Mouse (Mus musculus): ENCODE measurements at regions not wholly inside any gene's neighbourhood (a gene's known extent, or its start where the extent isn't known, plus 50 kb on each side); places are given as distances from the start of the nearest gene placed in this dataset.
A peak's percentile ranks its signal among the peaks of the same experiment; 100 is the strongest.

DNA sequence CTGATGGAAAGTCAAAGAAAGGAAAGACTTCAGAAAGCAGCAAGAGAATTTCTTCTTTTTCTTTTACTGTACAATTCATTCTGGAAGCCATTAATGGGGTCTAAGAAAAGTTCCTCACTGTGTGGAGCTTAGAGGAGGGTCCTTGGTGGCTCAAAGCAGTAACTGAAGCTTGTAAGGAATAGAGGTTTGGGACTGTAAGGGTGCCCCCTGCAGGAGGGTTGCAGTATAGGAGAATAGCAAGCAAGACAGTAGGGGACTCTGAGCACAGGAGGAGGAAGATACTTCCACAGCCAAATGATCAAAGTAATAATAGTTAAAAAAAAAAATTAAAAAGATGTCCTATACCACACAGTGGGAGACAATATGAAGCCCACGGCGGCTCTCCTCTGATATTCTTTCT, 382.8 kb upstream of the Gm6657 start:
- TF ChIP-seq CTCF (IDR thresholded peaks at IDR 0.05; ENCODE audit: extremely low read depth, insufficient read depth, low read length) (peak; percentile 51), POLR2A (IDR thresholded peaks at IDR 0.05; ENCODE audit: extremely low read depth, insufficient read depth, low read length) (no peak)
- Histone ChIP-seq H3K4me3 (ENCODE audit: insufficient read depth, low read length) (no peak overlapping the region), H3K27ac (ENCODE audit: insufficient read depth, low read length) (no peak overlapping the region), H3K4me1 (ENCODE audit: control insufficient read depth, insufficient read depth, low read length) (no peaks in the 10 kb centered on the region)

DNA sequence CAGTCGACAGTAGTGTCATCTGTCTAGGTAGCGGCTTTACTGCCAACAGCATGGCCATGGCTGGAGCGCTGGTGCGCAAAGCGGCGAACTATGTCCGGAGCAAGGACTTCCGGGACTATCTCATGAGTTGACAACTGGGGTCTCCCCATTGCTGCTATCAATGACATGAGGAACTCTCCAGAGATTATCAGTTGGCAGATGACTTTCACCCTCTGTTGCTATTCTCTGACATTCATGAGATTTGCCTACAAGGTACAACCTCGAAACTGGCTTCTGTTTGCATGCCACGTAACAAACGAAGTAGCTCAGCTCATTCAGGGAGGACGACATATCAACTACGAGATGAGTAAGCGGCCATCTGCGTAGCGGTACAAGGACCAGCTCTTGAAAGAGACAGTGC, 374.6 kb upstream of the Gm6657 start:
- no peak for TF ChIP-seq CTCF (IDR thresholded peaks at IDR 0.05; ENCODE audit: extremely low read depth, insufficient read depth, low read length)
- TF ChIP-seq POLR2A (IDR thresholded peaks at IDR 0.05; ENCODE audit: extremely low read depth, insufficient read depth, low read length) = no peak
- Histone ChIP-seq H3K27ac (ENCODE audit: insufficient read depth, low read length) (no peak overlapping the region), H3K4me1 (ENCODE audit: control insufficient read depth, insufficient read depth, low read length) (no peaks in the 10 kb centered on the region), H3K4me3 (ENCODE audit: insufficient read depth, low read length) (no peak overlapping the region)

DNA sequence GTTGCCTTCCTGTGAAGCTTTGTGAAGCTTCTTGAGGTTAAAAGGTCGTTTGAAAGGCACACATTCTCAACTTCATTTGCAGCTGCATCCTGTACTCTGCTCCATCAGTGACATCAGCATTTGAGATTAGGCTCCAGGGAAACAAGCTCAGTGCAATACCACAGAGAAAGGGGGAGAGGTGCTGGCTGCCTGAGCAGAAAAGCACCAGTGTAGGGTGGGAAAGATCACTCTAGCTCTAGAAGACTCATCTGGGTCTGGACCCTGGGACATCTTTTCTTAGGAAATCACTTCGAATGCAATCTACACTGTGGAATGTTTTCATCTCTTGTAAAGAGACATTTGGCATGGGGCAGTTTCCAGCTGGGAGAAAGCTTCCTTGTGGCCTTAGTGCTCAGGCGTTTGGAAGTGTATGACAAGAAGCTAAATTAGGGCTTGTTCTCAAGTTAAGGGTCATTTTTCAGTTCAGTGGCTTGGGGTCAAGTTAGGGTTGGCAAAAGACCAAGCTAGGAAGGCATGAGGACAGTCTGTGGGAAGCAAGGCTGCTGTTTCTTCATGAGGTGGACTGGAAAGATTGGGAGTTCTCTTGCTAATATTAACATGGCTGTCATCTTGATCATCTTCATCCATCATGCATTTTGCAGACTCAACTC, 370.5 kb upstream of the Gm6657 start:
- H3K4me3 ChIP-seq (ENCODE audit: insufficient read depth, low read length) = no peak overlapping the region
- TF ChIP-seq CTCF (IDR thresholded peaks at IDR 0.05; ENCODE audit: extremely low read depth, insufficient read depth, low read length) (no peak), POLR2A (IDR thresholded peaks at IDR 0.05; ENCODE audit: extremely low read depth, insufficient read depth, low read length) (no peak)
- H3K27ac ChIP-seq (ENCODE audit: insufficient read depth, low read length) = no peak overlapping the region
- H3K4me1 ChIP-seq (ENCODE audit: control insufficient read depth, insufficient read depth, low read length) = no peaks in the 10 kb centered on the region

DNA sequence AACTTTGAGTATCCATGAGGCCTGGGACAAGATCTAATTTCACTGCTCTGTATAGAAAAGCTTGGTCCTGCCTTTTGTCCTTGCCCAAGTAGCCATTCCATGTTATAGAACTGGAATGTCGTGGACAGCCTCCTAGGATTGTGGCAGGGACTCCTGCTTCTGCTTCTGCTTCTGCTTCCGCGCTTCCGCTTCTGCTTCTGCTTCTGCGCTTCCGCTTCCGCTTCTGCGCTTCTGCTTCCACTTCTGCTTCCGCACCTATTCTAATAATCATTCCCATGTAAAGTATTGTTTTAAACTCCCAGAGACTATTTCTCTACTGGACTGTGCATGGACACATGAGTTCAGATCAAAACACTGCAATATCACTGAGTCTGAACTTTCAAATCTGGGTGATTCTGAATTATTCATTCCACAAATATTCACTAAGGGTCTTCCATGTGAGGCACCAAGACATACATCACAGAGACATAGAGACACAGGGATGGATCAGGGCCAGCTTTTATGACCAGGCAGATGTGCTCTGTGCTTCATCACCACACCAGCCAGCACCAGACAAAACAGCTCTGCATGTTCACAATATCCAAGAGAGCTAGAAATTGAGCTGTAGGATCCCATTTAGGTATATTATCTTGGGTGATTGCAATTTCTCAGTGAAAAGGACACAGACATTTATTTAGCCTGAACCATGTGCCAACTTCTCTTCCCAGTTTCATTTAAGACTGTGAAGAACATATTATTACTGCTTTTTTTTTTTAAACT, 360.5 kb upstream of the Gm6657 start:
- Histone ChIP-seq H3K4me1 (ENCODE audit: control insufficient read depth, insufficient read depth, low read length) (no peaks in the 10 kb centered on the region; the same call in 1 of the 2 replicates), H3K4me3 (ENCODE audit: insufficient read depth, low read length) (no peak overlapping the region), H3K27ac (ENCODE audit: insufficient read depth, low read length) (no peak overlapping the region)
- TF ChIP-seq POLR2A (IDR thresholded peaks at IDR 0.05; ENCODE audit: extremely low read depth, insufficient read depth, low read length) = no peak
- no peak for TF ChIP-seq CTCF (IDR thresholded peaks at IDR 0.05; ENCODE audit: extremely low read depth, insufficient read depth, low read length)

DNA sequence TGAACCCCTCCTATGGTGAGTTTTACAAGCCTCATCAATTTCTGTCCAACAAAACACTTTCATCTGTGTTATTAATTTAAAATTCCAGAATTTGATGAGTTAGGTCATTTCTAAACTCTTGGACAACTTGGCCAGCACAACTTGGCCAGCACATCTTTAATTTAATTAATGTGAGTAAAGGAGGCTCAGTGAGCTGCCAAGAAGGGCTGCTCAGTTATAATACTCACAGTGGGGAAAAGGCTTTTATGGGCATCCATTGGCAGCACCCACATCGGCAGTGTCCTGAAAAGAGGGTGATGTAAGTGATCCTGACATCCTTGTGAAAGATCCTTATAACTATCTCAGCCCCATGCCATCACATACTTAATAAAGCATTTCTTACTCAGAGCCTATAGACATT, 359.2 kb upstream of the Gm6657 start:
- no peak overlapping the region for H3K27ac ChIP-seq (ENCODE audit: insufficient read depth, low read length)
- TF ChIP-seq POLR2A (IDR thresholded peaks at IDR 0.05; ENCODE audit: extremely low read depth, insufficient read depth, low read length) (no peak), CTCF (IDR thresholded peaks at IDR 0.05; ENCODE audit: extremely low read depth, insufficient read depth, low read length) (no peak)
- no peaks in the 10 kb centered on the region; the same call in 1 of the 2 replicates for H3K4me1 ChIP-seq (ENCODE audit: control insufficient read depth, insufficient read depth, low read length)
- H3K4me3 ChIP-seq (ENCODE audit: insufficient read depth, low read length) = no peak overlapping the region

DNA sequence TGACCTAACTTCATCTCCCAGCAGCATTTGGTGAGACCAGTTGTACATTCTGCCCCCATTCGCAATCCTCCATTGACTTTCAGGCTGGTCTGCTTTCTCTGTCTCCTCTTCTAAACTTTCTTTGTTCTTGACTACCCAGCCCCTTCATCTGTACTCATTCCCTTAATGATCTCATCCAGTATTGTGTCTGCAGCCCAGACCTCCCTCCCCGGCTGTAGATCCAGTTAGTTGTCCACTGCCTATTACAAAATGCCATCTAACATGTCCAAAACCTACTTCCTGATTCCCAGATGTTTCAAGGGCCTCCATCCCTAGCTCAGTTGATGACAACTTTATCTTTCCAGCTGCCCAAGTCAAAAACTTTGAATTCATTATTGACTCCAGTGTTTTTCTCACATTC, 357.8 kb upstream of the Gm6657 start:
- Histone ChIP-seq H3K4me3 (ENCODE audit: insufficient read depth, low read length) (no peak overlapping the region), H3K27ac (ENCODE audit: insufficient read depth, low read length) (no peak overlapping the region), H3K4me1 (ENCODE audit: control insufficient read depth, insufficient read depth, low read length) (no peaks in the 10 kb centered on the region; the same call in 1 of the 2 replicates)
- TF ChIP-seq CTCF (IDR thresholded peaks at IDR 0.05; ENCODE audit: extremely low read depth, insufficient read depth, low read length) = no peak
- no peak for TF ChIP-seq POLR2A (IDR thresholded peaks at IDR 0.05; ENCODE audit: extremely low read depth, insufficient read depth, low read length)

DNA sequence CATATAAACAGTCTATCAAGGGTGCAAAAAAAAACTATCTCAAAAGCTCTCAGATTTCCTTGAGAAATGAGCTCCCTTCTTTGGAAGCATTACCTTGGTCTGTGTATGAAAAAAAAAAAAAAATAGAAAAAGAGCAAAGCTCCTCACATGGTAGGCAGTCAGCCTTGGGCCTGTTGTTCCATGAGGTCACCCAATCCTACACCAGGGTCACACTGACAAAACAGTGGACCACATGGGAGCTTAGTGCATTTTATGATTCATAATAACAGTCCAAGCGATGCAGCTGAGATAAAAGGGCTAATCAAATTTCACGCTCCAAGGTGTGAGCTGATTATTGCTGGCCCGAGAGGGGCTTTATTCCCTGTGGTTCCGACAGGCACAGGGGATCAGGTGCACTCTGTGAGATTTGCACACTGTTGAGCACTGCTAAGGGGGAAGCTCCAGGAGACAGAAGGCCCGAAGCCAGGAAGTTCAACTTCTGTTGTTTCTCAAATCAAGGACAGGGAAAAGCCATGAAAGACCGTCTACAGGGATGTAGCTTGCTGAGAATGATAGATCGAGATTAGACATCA, 352.1 kb upstream of the Gm6657 start:
- no peak overlapping the region for H3K4me3 ChIP-seq (ENCODE audit: insufficient read depth, low read length)
- TF ChIP-seq POLR2A (IDR thresholded peaks at IDR 0.05; ENCODE audit: extremely low read depth, insufficient read depth, low read length) = no peak
- H3K27ac ChIP-seq (ENCODE audit: insufficient read depth, low read length) = no peak overlapping the region
- H3K4me1 ChIP-seq (ENCODE audit: control insufficient read depth, insufficient read depth, low read length) = no peaks in the 10 kb centered on the region

DNA sequence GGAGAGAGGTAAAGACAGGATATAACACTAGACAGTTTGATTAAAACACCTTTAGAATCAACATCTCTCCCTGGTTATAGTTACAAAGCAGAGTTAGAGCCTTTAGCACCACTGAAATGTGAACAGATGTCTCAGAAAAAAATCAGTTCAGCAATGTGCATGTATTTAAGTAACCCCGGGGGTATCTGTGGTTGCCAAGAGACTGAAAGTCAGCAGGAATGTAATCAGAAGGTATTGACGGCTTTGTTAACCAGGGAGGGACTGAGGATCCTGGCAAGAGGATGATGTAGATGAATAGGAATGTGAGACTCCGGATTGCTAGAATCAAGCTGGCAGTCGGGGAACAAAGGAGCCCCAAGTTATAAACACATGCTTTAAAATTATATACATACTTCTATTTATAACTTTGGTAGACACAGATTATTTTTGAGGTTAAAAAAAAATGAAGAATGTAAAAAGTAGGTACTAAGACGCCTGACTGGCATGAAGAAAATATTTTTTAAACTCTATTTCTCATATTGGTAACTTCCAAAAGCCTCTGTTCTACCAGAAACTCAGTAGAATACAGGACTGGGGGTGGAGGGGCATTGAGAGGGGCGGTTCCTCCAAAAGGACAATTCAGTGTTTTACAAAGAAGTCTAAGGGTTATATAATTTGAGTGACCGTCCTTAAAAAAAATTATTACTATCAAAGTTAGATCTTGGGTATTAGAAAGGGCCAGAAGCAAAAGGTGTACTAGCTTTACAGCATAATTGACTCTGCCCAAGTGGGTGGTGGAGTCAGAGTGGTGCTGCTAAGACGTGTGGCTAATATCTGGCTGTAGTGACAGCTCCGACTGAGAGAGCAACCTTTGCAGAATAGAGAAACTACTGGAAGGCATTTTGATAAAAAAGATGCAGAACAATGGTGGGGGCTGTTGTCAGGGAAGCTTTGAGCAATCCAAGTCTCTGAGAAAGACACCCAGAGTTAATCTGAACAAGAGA, 341.2 kb upstream of the Gm6657 start:
- TF ChIP-seq CTCF (IDR thresholded peaks at IDR 0.05; ENCODE audit: extremely low read depth, insufficient read depth, low read length) (no peak), POLR2A (IDR thresholded peaks at IDR 0.05; ENCODE audit: extremely low read depth, insufficient read depth, low read length) (no peak)
- no peak overlapping the region for H3K4me3 ChIP-seq (ENCODE audit: insufficient read depth, low read length)
- peaks cover 2% of the 10 kb centered on the region; the same call in 1 of the 2 replicates for H3K4me1 ChIP-seq (ENCODE audit: control insufficient read depth, insufficient read depth, low read length)
- H3K27ac ChIP-seq (ENCODE audit: insufficient read depth, low read length) = no peak overlapping the region
